Mouse (Mus musculus) heart, embryonic 15.5 days (tissue): ENCODE results near the gene Kitl. TPM values are rescaled to one million over a fixed set of nuclear protein-coding genes. Genes with fewer than 3 reads are reported as not detected.

Source experiments
- ATAC-seq: fragments of 200-750 bp; cut with Nextera tagmentation; replicated peaks from 2 replicates; pipeline ENCODE4 v1.8.0; 2017; ENCODE audit warnings: low read depth, moderate TSS enrichment; ENCODE audit not compliant: insufficient number of reproducible peaks, insufficient read depth, low FRiP score
- H3K27ac ChIP-seq: fragments of 300-500 bp; sonication (generic); 2 replicates; pipeline ENCODE4 v1.5.1; 2015; ENCODE audit warnings: mild to moderate bottlenecking, inconsistent platforms
- H3K27me3 ChIP-seq: fragments of 300-500 bp; sonication (generic); 2 replicates; pipeline ENCODE4 v1.6.1; 2015; ENCODE audit warnings: inconsistent platforms
- H3K36me3 ChIP-seq: fragments of 300-500 bp; sonication (generic); 2 replicates; pipeline ENCODE4 v1.6.1; 2015; ENCODE audit warnings: mild to moderate bottlenecking, inconsistent platforms
- H3K4me1 ChIP-seq: fragments of 300-500 bp; sonication (generic); replicated peaks from 2 replicates; pipeline ENCODE4 v1.6.1; 2015; ENCODE audit warnings: inconsistent platforms
- H3K4me2 ChIP-seq: fragments of 300-500 bp; sonication (generic); 2 replicates; pipeline ENCODE4 v1.6.1; 2015; ENCODE audit warnings: inconsistent platforms, mild to moderate bottlenecking, moderate library complexity
- H3K4me3 ChIP-seq: fragments of 300-500 bp; sonication (generic); 2 replicates; pipeline ENCODE4 v1.5.1; 2015; ENCODE audit warnings: mild to moderate bottlenecking, inconsistent platforms
- H3K9ac ChIP-seq: fragments of 300-500 bp; sonication (generic); 2 replicates; pipeline ENCODE4 v1.6.1; 2015; ENCODE audit warnings: mild to moderate bottlenecking, inconsistent platforms
- H3K9me3 ChIP-seq: fragments of 300-500 bp; sonication (generic); replicated peaks from 2 replicates; pipeline ENCODE4 v1.6.1; 2016; ENCODE audit warnings: inconsistent platforms
- WGBS: fragments of 180-500 bp; shearing (Covaris S2); methylation state at CpG from one replicate; pipeline ENCODE4 v1.1.7; 2015; ENCODE audit warnings: mixed read lengths; 5-methylcytosine and 5-hydroxymethylcytosine counted together
- polyA plus RNA-seq: library from polyadenylated mRNA; unstranded; fragments of >200 nt; fragmentation: Nextera tagmentation; extraction: Ambion mirVana; gene quantifications from 2 replicates; pipeline ENCODE4 v1.2.1, GENCODE M21; 2015

The Kitl gene
- polyA plus RNA-seq, 1 experiment from 2014 or later: 15.1 TPM

DNA sequence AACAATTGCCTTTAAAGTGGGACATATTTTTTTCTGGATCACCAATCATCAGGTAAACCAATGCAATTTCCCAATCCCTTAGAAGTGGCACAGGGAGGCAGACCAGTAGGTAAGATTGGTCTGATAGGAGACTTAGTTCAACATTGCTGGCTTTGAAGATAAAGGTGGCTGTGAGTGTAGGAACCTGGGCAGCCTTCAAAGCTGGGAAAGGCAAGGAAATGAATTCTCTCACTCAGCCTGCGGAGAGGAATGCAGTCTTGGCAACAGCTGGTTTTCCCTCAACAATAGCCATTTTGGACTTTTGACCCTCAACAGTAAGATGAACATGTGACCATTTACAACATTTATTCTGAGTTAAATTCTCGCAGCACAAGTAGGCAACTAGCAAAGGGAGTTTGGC, 1.3 kb upstream of the Kitl start:
- 42% methylated on average over 2 of the region's 2 CpGs for WGBS
- H3K27ac ChIP-seq: no peak overlapping the region

DNA sequence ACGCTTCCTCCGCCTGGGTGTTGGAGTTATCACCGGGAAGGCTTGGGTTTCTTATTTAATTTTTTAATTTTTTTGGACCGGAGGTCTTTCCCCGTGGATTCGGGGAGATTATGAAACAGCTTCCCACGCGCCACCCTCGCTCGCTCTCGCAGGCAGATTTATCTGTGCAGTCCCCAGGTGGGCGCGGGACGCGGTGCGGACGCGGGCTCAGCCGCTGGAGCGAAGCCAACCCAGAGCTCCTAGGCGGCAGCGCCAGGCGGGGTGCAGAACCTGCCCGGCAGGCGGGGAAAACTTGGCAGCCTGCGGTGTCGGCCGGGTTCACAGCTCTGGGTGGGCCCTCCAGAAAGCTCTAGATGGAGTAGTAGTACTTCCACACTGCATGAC, 888 bp downstream of the Kitl start:
- Histone ChIP-seq H3K27ac (peak overlapping the region; percentile 85), H3K4me2 (peak overlapping the region; percentile 86), H3K9ac (peak overlapping the region; percentile 79), H3K36me3 (no peaks in the 10 kb centered on the region), H3K27me3 (no peaks in the 10 kb centered on the region), H3K9me3 (no peaks in the 10 kb centered on the region), H3K4me1 (peaks cover 27% of the 10 kb centered on the region), H3K4me3 (peak overlapping the region; percentile 80)
- under 1% methylated on average over 28 of the region's 28 CpGs for WGBS
- peak; percentile 15; the same call in 1 of the 2 replicates for ATAC-seq

More for the DNA sequence above, 1.3 kb upstream of the Kitl start:
- Histone ChIP-seq H3K4me2 (no peak overlapping the region), H3K9ac (no peak overlapping the region), H3K36me3 (no peaks in the 10 kb centered on the region), H3K27me3 (no peaks in the 10 kb centered on the region), H3K4me3 (no peak overlapping the region), H3K9me3 (no peaks in the 10 kb centered on the region), H3K4me1 (peaks cover 17% of the 10 kb centered on the region)
- no peak for ATAC-seq

DNA sequence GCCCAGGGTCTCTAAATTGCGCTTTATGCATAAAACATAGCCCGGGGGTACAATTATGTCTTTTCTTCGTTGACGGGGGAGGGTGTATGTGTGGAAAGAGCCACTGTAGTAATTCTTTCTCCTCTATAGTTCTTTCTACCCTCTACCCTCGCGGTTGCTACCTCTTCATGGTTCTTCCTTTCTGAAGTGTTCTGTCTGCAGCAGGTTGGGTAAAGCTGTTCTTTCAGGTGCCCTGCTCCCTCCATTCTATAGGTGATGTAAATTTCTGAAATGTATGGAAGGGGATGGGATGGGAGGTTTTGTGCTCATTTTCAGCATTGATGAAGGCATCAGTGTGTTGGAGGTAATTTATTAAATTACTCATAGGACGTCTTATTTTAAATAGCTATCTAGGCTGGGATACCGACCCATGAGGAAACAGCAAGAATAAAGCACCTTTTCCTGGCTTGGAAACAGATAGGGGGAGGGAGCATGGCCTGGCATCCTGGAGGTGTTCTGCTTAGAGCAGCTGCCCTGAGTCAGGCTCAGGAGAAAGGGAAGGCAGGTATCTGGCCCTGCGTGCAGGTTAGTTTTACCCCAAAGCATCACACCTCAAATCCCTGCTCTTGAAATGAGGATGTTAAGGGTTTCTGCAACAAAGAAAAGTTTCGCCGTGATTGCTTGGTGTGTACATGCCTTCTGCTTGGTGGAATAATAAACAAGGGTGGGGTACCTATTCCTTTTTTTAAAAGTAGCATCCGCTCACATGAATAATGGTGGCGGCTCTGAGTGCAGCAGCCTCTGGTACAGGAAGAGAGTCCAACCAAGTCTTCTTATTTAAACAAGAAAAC, 1.7 kb downstream of the Kitl start:
- peak overlapping the region; percentile 12; the same call in 1 of the 2 replicates for H3K9ac ChIP-seq

DNA sequence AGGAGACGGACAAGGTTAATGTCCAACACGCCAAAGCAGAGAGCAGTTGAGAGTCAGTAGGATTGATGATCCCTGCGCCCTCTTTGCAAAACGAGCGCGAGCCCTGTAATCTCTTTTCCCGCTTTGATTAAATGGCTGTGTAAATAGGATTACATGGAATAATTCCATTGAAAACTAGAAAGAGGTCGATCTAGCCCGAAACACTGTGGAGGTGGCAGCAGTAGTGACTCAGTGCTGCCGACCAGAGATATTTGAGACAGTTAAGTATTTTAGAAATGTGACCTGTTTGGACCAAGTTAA, 2.3 kb downstream of the Kitl start:
- WGBS: 12% methylated on average over 10 of the region's 10 CpGs

More for the DNA sequence above, 1.7 kb downstream of the Kitl start:
- Histone ChIP-seq H3K27ac (no peak overlapping the region), H3K4me3 (peak overlapping the region; percentile 80), H3K36me3 (no peaks in the 10 kb centered on the region), H3K4me1 (peaks cover 30% of the 10 kb centered on the region), H3K4me2 (peak overlapping the region; percentile 86), H3K9me3 (no peaks in the 10 kb centered on the region), H3K27me3 (no peaks in the 10 kb centered on the region)
- no peak for ATAC-seq
- WGBS: 20% methylated on average over 13 of the region's 13 CpGs

DNA sequence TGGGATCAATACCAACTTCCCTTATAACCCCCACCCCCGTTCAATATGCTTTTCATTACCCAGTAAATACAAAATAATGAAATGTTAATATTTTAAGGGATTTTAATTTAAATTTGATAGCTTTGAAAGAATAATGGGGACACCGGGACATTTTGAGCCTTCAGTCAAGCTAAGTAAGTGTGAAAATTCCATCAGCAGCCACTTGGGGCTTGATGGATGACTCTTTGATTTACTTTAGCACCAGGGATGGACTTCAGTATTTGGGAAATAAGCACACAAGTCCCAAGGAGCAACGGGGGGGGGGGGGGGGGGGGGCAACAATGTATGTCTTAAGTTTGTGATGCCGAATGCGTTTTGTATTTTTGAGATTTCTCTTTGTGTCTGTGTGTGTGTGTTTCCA, 3.1 kb downstream of the Kitl start:
- ATAC-seq: no peak
- H3K27ac ChIP-seq: no peak overlapping the region
- peak overlapping the region; percentile 21 for H3K4me3 ChIP-seq
- 40% methylated on average over 5 of the region's 5 CpGs for WGBS
- H3K4me2 ChIP-seq: peak overlapping the region; percentile 86
- H3K9me3 ChIP-seq: no peaks in the 10 kb centered on the region
- peaks cover 33% of the 10 kb centered on the region for H3K4me1 ChIP-seq
- H3K36me3 ChIP-seq: no peaks in the 10 kb centered on the region
- no peaks in the 10 kb centered on the region for H3K27me3 ChIP-seq
- no peak overlapping the region for H3K9ac ChIP-seq

More for the DNA sequence above, 2.3 kb downstream of the Kitl start:
- Histone ChIP-seq H3K4me3 (peak overlapping the region; percentile 80), H3K36me3 (no peaks in the 10 kb centered on the region), H3K27me3 (no peaks in the 10 kb centered on the region), H3K9ac (peak overlapping the region; percentile 12; the same call in 1 of the 2 replicates), H3K27ac (no peak overlapping the region), H3K4me2 (peak overlapping the region; percentile 86), H3K4me1 (peaks cover 33% of the 10 kb centered on the region), H3K9me3 (no peaks in the 10 kb centered on the region)
- ATAC-seq: no peak

DNA sequence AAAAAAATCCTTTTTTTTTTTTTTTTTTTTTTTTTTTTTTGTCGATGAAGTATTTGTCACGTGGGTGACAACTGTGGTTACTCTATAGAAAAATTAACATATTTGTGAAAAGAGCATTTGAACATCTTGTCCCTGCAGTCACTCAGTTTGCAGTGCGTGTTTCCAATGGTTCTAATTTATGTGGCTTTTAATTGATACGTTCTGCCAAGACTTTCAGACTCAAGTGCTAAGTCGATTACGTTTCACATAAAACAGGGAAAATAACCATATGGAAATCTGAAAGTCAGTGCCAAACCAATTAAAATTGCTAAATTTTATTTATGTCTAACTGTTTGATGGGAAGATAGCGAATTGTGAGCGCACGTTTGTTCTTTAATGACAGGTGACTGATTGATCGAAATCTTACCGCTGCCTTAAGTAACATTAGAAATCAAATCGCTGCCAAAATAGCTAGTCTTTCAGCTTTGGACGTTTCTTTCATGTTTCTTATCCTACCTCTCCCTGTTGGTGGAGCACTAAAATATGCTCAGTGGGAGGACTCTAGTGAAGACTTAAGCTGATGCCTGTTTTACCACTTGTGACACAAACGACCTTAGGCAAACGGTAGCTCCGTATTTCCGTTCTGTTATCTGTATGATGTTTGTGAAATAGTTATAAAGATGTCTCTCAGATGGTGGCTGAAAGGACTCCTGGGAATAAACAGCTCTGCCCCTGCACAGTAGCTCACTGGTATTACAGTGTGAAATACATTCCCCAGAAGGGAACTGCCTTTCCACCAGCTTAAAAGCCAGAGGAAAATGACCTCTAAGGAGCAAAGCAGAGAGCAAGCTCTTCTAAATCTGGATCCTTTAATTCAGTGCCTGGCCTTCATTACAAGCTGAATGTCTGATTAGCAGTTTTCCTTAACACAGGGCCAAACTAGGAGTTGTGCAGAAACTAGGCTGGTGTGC, 4.1 kb downstream of the Kitl start:
- Histone ChIP-seq H3K36me3 (no peaks in the 10 kb centered on the region), H3K4me1 (peaks cover 33% of the 10 kb centered on the region), H3K9me3 (no peaks in the 10 kb centered on the region), H3K4me2 (peak overlapping the region; percentile 32), H3K27me3 (no peaks in the 10 kb centered on the region), H3K9ac (peak overlapping the region; percentile 5; the same call in 1 of the 2 replicates), H3K4me3 (no peak overlapping the region), H3K27ac (no peak overlapping the region)
- 60% methylated on average over 17 of the region's 17 CpGs for WGBS
- ATAC-seq: no peak

DNA sequence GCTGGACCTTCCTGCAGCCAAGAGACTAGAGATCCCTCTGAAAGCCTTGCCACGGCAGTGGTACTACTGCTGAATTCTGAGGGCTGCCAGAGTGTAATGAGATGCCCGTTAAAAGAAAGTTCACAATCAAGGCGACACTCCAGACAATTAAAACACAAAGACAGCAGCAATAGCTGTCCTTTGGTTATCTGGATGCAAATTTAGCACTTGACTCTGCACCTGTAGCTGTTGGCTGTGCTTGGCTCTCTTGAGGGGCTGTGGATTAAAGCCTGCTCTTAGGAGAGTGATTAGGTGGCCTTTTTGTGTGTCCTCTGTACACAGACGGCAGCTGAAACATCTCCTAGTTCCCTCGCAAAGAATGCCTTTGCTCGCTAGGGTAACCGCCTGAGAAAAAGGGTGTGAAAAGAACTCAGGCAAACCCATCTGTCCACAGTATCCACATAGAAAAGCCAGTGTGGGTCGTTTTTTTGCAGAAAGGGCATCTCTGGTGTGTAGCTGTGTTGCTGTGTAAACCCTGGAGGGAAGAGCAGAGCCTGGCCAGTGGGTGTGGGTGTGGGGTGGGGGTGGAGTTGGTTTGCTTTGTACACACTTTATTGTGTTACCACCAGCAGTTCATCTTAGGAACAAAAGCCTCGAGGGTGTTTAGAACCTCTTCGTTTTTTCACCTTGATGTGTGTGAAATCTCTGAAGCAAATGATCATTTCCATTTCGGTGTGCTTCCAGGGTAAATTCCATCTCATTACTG, 6.8 kb downstream of the Kitl start:
- ATAC-seq: no peak
- Histone ChIP-seq H3K9ac (no peak overlapping the region), H3K27me3 (no peaks in the 10 kb centered on the region), H3K9me3 (no peaks in the 10 kb centered on the region), H3K4me2 (peak overlapping the region; percentile 17; the same call in 1 of the 2 replicates), H3K27ac (no peak overlapping the region), H3K36me3 (no peaks in the 10 kb centered on the region), H3K4me3 (no peak overlapping the region), H3K4me1 (peaks cover 28% of the 10 kb centered on the region)
- WGBS: 45% methylated on average over 11 of the region's 11 CpGs

DNA sequence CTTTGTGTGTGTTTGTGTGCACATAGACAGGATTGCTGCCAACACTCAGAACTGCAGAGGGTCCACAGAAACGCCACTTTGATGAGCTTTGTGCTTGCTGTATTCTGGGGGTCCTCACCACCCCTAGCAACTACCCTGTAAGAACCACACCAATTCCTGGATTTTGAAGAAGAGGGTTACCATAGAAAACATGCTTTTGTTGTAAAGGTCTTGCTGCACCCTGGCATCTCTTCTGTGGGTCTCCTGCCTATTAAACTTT, 7.3 kb downstream of the Kitl start:
- WGBS: 71% methylated on average over 1 of the region's 1 CpGs
- Histone ChIP-seq H3K27ac (no peak overlapping the region), H3K9me3 (no peaks in the 10 kb centered on the region), H3K27me3 (no peaks in the 10 kb centered on the region), H3K4me3 (no peak overlapping the region), H3K9ac (no peak overlapping the region), H3K4me2 (no peak overlapping the region), H3K36me3 (no peaks in the 10 kb centered on the region), H3K4me1 (peaks cover 23% of the 10 kb centered on the region)
- ATAC-seq: no peak

DNA sequence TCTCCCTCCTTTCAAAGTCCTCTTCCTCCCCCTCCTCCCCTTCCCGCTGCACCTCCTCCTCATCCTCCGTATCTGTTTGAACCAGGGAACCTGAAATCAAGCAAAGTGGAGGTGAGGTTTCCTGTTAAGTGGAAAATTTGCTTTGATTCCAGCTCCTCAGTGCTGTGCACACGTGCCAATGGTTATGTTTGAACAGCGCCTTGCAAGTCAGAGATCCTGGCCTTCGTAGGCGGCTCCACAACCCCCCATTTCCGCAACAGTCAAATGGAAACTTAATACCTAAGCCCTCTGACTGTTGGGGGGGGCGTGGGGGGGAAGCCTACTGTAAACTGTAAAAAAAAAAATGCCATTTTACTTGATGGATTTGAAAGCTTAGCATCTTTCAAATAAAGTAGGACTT, 10.2 kb downstream of the Kitl start:
- Histone ChIP-seq H3K27ac (no peak overlapping the region), H3K27me3 (no peaks in the 10 kb centered on the region), H3K4me1 (peaks cover 6% of the 10 kb centered on the region), H3K4me3 (no peak overlapping the region), H3K9ac (no peak overlapping the region), H3K4me2 (no peak overlapping the region), H3K9me3 (no peaks in the 10 kb centered on the region), H3K36me3 (no peaks in the 10 kb centered on the region)
- ATAC-seq: no peak
- WGBS: 42% methylated on average over 8 of the region's 8 CpGs

DNA sequence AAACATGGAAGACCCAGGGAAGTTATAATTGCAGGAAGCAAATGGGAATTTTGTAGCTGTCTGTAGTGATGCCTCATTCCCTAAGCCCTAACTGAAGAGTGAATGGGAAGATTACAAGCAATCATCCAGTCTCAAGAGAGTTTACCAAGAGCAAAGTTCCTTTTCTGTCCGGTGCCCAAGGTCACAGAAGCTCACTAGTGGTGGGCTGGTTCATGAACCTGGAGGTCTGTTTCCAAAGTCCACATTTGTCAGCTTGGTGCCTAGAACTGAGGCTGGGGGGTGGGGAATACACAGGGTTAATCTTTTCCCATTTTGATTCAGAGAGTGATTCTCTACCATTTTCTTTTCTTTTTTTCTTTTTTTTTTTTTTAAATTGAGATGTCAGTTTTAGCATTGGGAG, 11.3 kb downstream of the Kitl start:
- no peak overlapping the region for H3K4me2 ChIP-seq
- H3K27me3 ChIP-seq: no peaks in the 10 kb centered on the region
- H3K4me1 ChIP-seq: peaks cover 10% of the 10 kb centered on the region
- no peaks in the 10 kb centered on the region for H3K36me3 ChIP-seq
- H3K9ac ChIP-seq: no peak overlapping the region
- no peak for ATAC-seq
- 67% methylated on average over 1 of the region's 1 CpGs for WGBS
- no peak overlapping the region for H3K27ac ChIP-seq
- no peak overlapping the region for H3K4me3 ChIP-seq
- no peaks in the 10 kb centered on the region for H3K9me3 ChIP-seq

DNA sequence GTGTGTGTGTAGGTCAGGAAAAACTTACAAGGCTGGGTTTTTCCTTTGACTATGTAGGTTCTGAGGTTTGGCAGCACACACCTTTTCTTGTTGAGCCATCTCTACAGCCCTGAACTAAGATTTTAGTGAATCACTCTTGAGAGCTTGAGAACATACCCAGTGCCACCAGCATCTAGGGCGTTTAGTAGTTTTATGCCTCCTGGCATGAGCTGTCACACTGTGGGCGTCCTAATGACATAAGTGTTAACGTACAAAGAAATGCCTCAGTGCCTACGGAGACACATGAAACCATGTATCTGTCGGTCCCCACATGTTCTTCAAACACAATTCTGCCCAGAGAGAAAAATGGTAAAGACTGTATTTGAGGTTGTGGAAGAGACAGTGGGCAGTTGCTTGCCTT, 15.0 kb downstream of the Kitl start:
- no peak for ATAC-seq
- no peak overlapping the region for H3K27ac ChIP-seq

More for the DNA sequence above, 15.0 kb downstream of the Kitl start:
- Histone ChIP-seq H3K27me3 (no peaks in the 10 kb centered on the region), H3K9ac (no peak overlapping the region), H3K4me1 (peaks cover 4% of the 10 kb centered on the region; the same call in 1 of the 2 replicates), H3K36me3 (no peaks in the 10 kb centered on the region), H3K4me2 (no peak overlapping the region), H3K4me3 (no peak overlapping the region), H3K9me3 (no peaks in the 10 kb centered on the region)
- 79% methylated on average over 5 of the region's 5 CpGs for WGBS
